Mouse (Mus musculus) embryo, embryonic 11 days (tissue): Measurements from ENCODE around the gene Uggt2.

Source experiments
- DNase-seq: peaks from one replicate; pipeline ENCODE4 v3.0.0-alpha.2; 2015

The Uggt2 gene

DNA sequence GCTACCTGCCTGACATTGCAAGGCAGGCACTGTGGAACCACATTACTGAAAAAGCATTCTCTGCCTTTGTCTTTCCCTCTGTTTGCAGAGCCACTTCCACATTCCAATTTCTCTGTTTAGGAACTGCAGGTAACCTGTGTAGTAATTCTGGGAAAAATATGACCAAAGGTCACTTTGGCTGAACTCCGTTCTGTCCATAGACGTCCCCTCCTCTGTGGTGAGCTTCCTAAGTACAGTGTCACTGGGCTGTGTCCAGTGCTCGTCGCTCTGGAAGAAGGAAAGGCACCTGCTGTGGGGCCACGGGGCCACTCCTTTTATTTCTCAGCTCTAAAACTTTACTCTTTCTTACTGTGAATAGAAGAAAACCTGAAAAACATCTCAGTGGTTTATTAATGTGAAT, 118.9 kb downstream of the Uggt2 start:
- DNase-seq: no peak

DNA sequence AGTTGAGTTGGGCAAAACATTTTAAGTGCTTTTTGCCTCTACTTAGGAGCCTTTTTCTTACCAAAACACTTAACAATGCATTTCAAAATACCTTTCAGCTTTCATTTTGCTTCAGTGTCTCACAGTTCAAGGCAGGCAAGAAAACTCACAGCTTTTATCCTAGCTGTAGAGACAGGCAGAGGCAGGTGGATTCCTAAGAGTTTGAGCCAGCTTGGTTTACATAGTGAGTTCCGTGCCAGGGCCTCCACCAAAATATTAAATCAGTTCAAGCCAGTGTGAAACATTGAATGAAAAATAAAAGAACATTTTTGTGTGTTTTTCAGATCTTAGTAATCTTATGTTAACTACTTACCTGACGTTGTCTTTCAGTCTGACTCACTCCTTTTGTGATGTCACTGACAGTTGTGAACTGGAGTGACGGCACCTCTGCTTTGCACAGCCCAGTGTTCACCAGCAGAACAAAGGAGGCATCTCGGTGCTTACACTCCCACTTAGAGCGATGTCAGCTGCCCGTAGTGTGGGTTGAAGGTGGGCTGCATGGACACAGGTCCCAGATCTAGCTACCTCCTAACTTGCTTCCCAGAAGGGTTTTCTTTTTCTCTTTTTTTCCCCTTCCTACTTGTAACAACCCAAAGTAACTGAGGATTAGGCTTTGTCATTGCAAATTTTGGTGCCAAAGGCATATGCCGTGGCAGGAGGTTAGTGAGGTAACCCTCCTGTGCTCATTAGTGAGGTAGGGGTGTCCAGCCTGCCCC, 119.5 kb downstream of the Uggt2 start:
- DNase-seq: no peak

DNA sequence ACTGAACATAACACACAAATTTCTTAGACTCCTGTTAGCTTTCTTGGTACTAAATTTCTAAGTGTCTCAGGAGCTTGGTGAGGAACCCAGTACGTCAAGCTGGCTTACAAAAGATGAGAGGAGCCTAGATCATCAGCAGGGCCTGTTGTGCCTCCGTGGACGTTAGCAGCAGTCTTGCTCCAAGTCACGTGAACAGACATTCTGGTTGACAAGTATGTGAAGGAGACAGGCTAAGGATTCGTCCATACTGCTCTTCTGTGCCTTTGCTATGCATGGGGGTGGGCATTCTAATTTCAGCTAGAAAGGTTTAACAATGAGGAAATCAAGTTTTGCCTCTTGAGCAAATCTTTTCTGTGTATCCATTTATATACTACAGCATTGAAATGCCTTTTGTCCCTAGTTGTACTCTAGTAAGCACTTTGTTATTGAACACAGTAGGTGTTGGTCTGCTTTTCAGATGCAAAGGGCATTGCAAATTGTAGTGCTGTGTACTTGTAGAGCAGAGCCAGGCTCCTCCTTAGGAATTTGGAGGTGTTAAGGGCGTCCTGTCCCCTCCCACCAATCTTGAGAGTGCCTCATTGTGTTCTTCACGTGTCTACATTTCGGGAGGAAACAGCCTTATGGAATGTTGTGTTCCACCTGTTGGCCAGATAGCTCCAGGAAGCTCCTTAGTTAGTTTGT, 122.0 kb downstream of the Uggt2 start:
- no peak for DNase-seq

DNA sequence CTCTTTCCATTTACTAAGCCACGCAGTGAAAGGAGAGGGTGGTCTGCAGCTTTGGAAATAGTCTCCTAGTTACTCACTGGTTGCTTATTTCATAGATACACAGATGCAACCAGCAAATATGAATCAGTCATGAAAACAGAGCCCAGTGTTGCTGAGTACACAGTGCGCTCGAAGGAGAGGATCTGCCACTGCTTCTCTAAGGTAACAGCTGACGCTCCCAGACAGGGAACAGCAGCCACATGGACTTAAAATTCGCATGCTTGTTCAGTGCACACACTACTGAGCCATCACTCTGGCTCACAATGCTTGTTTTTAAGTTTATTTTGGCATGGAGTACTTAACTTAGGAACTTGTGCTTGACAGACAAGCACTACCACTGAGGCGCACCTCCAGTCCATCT, 127.0 kb downstream of the Uggt2 start:
- no peak for DNase-seq

DNA sequence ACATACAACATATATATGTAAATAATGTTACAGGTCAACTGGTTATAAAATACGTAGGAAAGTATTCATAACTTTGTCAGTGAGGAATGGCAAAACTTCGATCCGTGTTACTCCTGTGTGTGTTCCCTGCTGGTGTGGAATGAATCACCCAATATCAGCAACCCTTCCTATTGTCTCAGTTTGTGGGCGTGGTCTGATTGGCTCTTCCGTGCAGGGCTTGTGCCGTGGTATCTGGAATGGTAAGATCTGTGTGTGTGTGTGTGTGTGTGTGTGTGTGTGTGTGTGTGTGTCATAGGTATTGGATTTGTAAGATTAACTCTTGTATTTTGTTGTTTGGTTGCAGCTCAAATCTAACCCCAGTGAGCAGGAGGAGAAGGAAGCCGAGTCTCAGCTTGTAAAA, 131.6 kb downstream of the Uggt2 start:
- DNase-seq: no peak

DNA sequence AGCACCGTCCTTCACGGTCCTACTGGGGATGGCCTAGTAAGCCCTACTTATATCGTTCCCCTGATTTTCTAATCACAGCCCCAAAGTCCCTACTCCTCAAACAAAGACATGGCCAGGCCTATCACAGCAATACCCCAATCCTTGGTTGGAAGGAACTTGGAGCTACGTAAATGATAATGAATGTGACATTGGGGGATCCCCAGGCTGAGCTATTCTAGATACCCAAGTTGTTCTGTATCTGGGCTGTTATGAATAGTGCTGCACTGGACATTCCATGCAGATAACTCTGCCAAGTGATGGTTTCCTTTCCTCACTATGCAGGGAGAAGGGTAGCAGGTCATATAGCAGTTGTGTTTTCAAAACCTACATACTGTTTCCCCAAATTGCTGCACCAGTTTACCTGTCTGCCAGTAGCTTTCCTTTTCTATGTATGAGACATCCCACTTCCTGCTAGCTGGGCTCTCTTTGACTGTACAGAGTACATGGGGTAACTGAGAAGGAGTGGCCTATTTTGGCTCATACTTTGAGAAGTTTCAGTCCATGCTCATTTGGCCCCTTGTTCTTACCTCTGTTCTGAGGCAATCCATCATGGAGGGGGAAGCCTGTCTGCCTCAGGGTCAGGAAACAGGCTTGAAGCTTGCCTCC, 133.8 kb downstream of the Uggt2 start:
- DNase-seq: no peak

DNA sequence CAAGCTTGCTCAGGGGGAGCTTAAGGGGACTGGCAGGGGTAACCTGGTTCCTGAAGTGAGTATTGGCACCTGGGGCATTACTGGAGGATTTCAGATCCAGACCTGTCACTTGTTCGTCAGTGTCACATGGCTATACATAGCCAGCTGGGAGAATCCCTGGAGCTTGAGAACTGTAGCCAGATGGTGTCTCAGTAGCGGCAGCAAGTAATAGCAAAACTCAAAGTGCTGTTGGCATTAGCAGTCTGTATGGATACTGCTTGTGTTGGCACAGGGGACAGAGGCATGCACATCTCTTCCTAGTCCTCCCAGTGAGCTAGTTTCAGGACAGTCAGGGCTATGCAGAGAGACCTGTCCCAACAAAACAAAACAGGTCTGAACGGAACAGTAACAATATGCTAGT, 141.2 kb downstream of the Uggt2 start:
- DNase-seq: no peak

DNA sequence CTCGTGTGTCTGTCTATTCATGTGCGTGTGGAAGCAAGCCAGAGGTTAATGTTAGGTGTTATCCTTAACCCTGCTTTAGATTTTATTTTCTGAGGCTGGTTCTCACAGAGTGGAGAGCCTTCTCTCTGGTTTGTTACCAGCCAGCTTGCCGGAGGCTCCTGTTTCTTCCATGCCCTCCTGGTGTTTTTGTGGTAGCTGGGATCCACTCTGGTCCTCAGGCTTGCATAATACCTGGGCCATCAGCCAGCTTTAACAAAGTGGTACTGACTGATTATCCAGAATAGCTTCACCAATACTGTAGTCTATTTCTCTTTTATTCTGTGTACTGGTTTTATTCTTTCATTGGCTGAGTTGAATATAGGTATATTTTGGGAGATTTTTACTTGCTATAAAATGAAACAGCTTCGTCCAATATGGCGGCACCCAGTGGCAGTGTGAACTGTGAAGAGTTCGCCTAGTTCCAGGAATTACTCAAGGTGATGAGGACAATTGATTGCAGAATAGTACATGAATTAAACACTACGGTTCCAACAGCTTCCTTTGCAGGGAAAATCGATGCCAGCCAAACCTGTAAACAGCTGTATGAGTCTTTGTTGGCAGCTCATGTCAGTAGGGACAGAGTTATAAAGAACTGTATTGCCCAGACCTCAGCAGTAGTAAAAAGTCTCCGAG, 147.2 kb downstream of the Uggt2 start:
- DNase-seq: no peak

DNA sequence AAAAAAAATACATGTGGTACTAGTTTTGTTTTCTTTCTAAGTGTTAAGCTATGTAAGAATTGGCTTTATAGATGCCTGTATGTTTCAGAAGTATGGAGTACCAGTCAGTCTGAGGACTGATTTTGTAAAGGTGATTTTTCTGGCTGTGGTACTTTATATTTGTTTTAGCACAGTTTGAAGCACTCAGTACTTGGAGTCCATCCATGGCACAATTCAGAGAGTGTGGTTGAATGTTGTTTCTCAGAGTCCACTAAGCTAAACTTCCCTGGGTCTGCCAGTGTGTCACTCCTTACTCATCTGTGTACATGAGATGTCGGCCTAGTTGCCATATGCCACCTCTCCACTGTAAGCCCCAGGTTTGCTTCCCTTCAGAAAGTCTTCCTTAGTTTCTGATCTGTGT, 150.4 kb downstream of the Uggt2 start:
- no peak for DNase-seq

DNA sequence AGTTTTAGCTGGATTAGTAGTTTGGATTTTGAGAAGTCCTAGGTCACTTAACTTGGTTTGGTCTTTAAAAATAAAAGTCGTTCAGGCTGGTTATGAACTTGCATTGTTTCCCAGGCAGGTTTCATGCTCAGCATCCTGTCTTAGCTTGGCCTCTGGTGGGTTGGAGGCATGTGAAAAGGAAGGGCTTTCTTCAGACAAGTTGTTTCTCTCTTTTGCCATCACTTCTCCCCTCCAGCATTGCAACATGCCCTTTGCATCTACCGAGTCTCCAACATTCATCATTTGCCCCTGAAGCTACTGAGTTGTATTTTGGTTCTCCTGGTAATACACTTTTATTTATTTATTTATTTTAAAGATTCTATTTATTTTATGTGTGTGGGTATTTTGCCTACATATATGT, 154.5 kb downstream of the Uggt2 start:
- DNase-seq: no peak

DNA sequence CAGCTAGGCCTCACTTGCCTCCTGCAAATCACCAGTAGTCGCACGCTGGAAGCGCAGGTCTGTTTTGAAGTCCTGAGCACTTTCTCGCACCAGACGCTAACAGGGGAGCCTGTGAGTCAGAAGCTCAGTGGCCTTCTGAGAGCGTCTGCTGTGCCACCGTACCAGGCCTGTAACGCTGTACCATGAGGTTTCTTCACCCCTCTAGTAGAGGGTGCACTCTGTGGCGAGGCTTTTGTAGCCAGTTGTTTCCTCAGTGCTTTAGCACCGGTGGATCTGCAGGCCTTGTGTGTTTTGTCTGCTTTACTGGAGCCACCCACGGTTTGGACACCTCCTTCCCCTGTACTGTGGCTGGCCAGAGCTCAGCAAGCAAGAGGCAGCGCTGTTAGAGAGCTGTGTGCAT, 157.2 kb downstream of the Uggt2 start:
- DNase-seq: no peak

DNA sequence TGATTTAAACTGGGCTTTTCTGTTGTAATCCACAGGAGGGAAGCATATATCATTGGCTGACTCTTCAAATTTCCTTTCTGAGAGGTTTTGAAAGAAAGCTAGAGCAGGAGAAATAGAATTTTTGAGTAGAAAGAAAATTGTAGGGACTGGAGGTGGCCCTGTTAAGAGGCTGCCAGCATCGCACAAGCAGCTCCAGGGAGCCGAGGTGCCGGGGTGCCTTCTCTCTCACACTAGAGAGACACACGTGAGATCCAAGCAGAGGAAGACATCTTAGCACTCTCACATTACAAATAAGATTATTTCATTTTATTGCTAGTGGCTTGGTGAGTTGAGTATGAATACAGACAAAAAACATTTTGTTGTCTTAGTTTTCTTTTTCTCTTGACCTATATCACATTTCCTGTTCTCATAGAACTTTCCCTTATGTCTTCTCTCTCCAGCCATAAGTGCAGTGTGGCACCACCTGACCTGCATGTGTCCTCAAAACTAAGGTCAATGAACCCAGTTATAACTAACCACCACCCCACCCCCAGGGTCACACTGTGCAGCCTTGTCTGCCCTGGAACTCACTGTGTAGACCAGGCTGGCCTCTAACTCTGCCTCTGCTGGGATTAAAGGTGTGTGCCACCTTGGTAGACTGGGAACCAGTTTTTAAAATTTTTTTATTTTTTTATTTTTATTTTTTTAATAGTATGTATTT, 158.3 kb downstream of the Uggt2 start:
- no peak for DNase-seq

DNA sequence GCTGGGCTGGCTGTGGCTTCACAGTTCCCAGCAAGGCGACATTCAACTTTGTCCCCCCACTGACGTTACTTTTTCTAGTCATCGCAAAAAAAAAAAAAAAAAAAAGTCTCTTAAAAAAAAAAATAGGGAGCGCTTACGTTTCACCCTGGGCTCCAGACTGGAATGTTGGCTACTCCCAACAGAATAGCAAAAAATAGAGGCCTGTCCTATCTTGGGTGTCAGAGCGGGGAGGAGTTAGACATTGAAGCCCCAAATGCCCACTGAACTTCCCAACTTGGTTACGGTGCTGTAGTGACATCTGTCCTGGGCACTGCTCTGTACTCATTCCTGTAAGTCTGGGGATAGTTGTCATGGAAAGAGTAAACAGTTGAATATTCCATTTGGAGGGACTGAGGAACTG, 160.7 kb downstream of the Uggt2 start:
- peak; percentile 34 for DNase-seq

DNA sequence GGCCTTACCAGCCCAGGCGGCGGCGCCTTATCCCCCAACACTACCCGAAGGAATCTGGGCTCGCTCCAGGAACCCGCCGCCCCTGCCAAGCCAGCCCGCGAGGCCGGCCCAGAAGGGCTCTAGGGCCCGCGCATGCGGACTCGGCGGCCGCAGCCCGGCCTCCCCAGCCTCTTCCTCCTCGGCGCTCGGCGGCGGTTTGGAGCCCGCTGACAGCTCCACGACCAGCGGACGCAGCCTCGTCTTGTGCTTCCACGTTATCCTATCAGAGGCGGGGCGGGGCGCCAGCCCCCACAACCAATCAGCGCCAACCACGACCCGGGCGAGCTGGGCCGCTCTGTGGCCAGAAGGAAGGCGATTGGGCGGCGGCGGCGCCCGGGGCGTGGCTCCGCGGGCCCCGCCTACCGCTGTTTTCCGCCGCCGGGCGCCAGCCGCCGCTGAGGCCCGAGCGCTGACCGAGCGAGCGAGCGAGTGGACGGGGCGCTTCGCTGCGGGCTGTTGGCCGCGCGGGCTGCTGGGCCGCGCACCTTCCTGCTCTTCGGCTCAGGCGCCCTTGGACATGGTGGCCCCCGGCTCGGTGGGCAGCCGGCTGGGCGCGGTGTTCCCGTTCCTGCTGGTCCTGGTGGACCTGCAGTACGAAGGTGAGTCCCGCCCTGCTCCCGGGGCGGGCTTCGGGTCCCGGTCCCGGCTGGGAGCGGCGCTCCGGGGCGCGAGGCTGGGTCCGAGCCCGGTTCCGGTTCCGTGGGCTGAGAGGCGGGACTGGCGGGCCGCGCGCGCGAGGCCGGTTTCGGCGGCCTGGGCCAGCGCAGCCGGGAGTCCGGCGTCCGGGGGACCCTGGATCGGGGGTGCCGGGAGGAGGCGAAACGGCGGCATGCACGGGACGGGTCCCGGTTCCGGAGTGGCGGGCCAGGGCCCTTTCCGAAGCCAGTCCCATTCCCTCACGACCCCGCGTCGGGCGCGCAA, 161.4 kb downstream of the Uggt2 start, which contains the start of gene Dnajc3:
Gene Dnajc3, plus strand, starts transcription at position 444 of the 960 bp plus-strand sequence.
- DNase-seq: peak; percentile 99

DNA sequence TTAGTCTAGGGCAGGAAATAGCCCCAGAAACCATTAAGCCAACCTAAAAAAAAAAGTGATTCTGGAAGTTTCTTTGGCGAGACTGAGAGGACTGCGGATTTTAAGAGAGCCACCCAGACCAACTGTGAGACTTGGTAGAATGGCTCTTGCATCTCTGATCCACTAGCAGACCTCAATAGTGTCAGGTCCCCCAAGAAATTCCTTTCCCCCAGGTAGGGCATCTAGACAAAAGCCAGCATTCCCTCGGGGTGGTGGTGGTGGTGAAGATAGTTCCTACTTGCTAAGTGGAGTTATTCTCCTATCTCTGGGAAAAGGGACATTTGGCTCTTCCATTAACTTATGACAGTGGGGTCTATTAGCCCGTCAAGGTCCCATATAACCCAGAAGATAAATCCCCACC, 162.3 kb downstream of the Uggt2 start:
- DNase-seq: no peak

DNA sequence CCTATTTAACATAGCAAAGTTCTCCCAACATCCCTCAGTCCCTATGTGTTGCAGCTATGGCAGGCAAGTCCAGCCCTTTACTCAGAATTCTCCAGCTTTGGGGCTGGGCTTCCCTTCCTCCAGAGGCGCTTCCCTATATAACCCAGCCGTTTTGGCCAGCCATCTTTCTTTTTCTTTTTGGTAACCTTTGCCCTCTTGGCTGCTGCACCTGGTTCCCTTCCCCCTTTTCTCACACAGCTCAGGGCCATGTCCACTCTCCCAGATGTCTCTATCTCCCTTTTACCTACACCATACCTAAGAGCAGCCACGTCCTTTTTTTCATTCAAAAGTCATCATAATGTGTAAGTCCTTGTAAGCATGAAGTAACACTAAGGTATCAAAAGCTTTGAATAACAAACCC, 163.0 kb downstream of the Uggt2 start:
- no peak for DNase-seq
